Mouse (Mus musculus) testis, adult 2 months (tissue): Measurements from ENCODE around the gene Mcfd2.

ENCODE experiments used
- CTCF ChIP-seq: fragments of 200-500 bp; IDR thresholded peaks from 2 replicates; pipeline ENCODE4 v1.5.1; 2012; ENCODE audit warnings: low read depth, mild to moderate bottlenecking, inconsistent platforms, low read length, moderate library complexity; ENCODE audit not compliant: control insufficient read depth, insufficient read depth, insufficient replicate concordance
- POLR2A ChIP-seq: fragments of 200-500 bp; IDR thresholded peaks from 2 replicates; pipeline ENCODE4 v1.6.1; 2012; ENCODE audit warnings: low read depth, mild to moderate bottlenecking, inconsistent platforms, low read length, moderate library complexity; ENCODE audit not compliant: control insufficient read depth

DNA sequence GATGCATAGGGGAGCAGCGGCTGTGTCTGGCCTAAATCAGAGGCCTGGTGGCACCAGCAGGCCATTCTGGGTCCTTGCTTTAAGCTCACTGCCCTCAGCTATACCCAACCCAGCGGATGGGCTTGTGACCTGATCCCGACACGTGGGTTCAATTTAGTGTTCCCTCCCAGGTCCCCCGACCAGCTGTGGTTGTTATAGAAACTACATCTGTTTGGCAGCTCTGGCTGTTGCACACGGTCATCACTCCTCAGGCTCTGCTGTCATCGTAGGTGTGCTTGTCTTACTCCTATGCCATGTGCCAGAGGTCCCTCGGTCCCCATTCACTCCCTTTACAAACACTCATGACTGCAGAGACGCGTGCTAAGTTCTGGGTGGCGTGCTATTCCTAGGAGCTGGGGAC, 27.9 kb downstream of the Mcfd2 start:
- TF ChIP-seq CTCF: no peak
- TF ChIP-seq POLR2A: no peak
